Mouse (Mus musculus) midbrain, postnatal 0 days (tissue): ENCODE data around the gene Gm5622. TPM values are rescaled to one million over a fixed set of nuclear protein-coding genes. Genes with fewer than 3 reads are reported as not detected.
"Not testable (repeated sequence)": the region's sequence is repeated elsewhere in the genome, so short reads cannot be mapped to it uniquely, and the experiment has no call there.

Experiments used
- ATAC-seq: fragments of 200-750 bp; cut with Nextera tagmentation; 2 replicates; pipeline ENCODE4 v1.8.0; 2017; ENCODE audit warnings: moderate number of reproducible peaks, mild to moderate bottlenecking, moderate TSS enrichment, moderate library complexity; ENCODE audit not compliant: low FRiP score
- DNase-seq: peaks from one replicate; pipeline ENCODE4 v3.0.0-alpha.2; 2015; ENCODE audit warnings: low spot score
- H3K27ac ChIP-seq: fragments of 300-500 bp; sonication (generic); 2 replicates; pipeline ENCODE4 v1.5.1; 2014; ENCODE audit warnings: low read depth, mild to moderate bottlenecking, low read length, mixed read lengths
- H3K27me3 ChIP-seq: fragments of 300-500 bp; sonication (generic); 2 replicates; pipeline ENCODE4 v1.6.1; 2014; ENCODE audit warnings: low read length, control low read depth, mixed read lengths; ENCODE audit not compliant: insufficient read depth
- H3K36me3 ChIP-seq: fragments of 300-500 bp; sonication (generic); 2 replicates; pipeline ENCODE4 v1.6.1; 2014; ENCODE audit warnings: low read length, control low read depth, mixed read lengths; ENCODE audit not compliant: insufficient read depth
- H3K4me1 ChIP-seq: fragments of 300-500 bp; sonication (generic); 2 replicates; pipeline ENCODE4 v1.6.1; 2014; ENCODE audit warnings: mild to moderate bottlenecking, control low read depth, antibody characterized with exemption, low read length, mixed read lengths; ENCODE audit not compliant: insufficient read depth
- H3K4me2 ChIP-seq: fragments of 300-500 bp; sonication (generic); 2 replicates; pipeline ENCODE4 v1.6.1; 2014; ENCODE audit warnings: low read depth, mild to moderate bottlenecking, low read length, mixed read lengths; ENCODE audit not compliant: poor library complexity, severe bottlenecking
- H3K4me3 ChIP-seq: fragments of 300-500 bp; sonication (generic); 2 replicates; pipeline ENCODE4 v1.5.1; 2014; ENCODE audit warnings: low read depth, mild to moderate bottlenecking, low read length, moderate library complexity
- H3K9ac ChIP-seq: fragments of 300-500 bp; sonication (generic); replicated peaks from 2 replicates; pipeline ENCODE4 v1.6.1; 2014; ENCODE audit warnings: mild to moderate bottlenecking, low read length, moderate library complexity, mixed read lengths; ENCODE audit not compliant: poor library complexity, severe bottlenecking
- H3K9me3 ChIP-seq: fragments of 300-500 bp; sonication (generic); 2 replicates; pipeline ENCODE4 v1.6.1; 2016; ENCODE audit warnings: low read length, control low read depth
- CTCF ChIP-seq: IDR thresholded peaks from 2 replicates; pipeline ENCODE4 v1.5.1; 2016; ENCODE audit warnings: antibody characterized with exemption, mild to moderate bottlenecking
- WGBS: fragments of 180-500 bp; shearing (Covaris S2); extraction: QIAGEN DNeasy Blood & Tissue Kit; methylation state at CpG from one replicate; pipeline ENCODE4 v1.1.7; 2014; 5-methylcytosine and 5-hydroxymethylcytosine counted together
- polyA plus RNA-seq: library from polyadenylated mRNA; unstranded; fragments of >200 nt; fragmentation: Nextera tagmentation; extraction: Ambion mirVana; gene quantifications from 2 replicates; pipeline ENCODE4 v1.2.1, GENCODE M21; 2015
- total RNA-seq: library from RNA; depleted of rRNA; stranded (reverse); fragments of >200 nt; gene quantifications from 2 replicates; pipeline ENCODE4 v1.2.3, GENCODE M21; 2014; rRNA removed

Gene Gm5622
- total RNA-seq, result not detected in 2 replicates
- polyA plus RNA-seq, result not detected in 2 replicates

DNA sequence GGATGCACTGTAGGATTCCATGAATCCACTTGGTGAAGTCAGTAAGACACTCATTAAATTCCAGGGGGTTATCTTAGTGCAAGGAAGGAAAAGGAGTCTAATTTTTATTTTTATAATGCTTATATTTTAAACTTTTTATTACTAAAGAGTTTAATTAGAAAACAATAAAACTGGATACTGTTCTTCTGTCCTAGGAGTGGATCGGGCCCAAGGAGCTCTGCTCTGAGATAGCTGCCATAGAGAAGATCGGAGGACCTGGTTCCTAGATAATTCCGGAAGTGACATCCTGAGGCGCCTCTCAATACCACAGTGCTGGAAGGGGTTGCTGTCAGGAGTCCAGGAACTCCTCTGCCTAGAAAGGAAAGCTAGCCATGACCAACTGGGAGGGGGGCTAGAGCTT is at the start of gene Gm5622:
Gene Gm5622, plus strand, starts transcription at position 301 of the 400 bp plus-strand sequence.
- H3K4me3 ChIP-seq, result no peak within 1 kb of the TSS
- no peaks in the 10 kb centered on the region for H3K27me3 ChIP-seq
- H3K27ac ChIP-seq, result no peak within 1 kb of the TSS
- no peaks in the 10 kb centered on the region for H3K36me3 ChIP-seq
- no peaks in the 10 kb centered on the region for H3K9me3 ChIP-seq
- no peak within 1 kb of the TSS for H3K9ac ChIP-seq
- no peak within 1 kb of the TSS for H3K4me2 ChIP-seq
- H3K4me1 ChIP-seq, result no peaks in the 10 kb centered on the region
- ATAC-seq, result no peak
- TF ChIP-seq CTCF, result no peak
- 92% methylated on average over 4 of the region's 4 CpGs for WGBS
- no peak for DNase-seq

DNA sequence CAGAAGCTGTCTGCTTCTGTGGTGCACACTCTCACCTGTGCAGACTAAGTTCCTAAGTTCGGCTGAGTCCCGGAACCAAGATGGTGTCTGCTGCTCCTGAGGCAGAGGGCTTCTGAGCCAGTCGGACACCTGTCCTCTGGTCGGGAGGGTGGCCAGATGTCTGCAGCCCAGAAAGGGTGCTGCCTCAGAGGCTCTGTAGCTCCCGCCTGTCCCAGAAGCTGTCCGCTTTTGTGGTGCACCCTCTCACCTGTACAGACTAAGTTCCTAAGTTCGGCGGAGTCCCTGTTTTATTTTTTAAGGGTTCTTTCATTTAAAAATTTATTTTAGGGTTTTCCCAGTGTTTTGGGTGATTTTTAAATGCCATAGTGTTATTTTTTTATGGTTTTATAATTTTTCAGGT is 45.2 kb upstream of the Gm5622 start:
- no peak overlapping the region for H3K4me3 ChIP-seq
- no peaks in the 10 kb centered on the region for H3K27me3 ChIP-seq
- no peak overlapping the region for H3K4me2 ChIP-seq
- no peaks in the 10 kb centered on the region for H3K36me3 ChIP-seq
- H3K9ac ChIP-seq, result no peak overlapping the region
- no peak for DNase-seq
- ATAC-seq, result no peak
- no peak overlapping the region for H3K27ac ChIP-seq
- 95% methylated on average over 8 of the region's 8 CpGs for WGBS
- H3K9me3 ChIP-seq, result no peaks in the 10 kb centered on the region
- no peaks in the 10 kb centered on the region for H3K4me1 ChIP-seq
- TF ChIP-seq CTCF, result no peak

DNA sequence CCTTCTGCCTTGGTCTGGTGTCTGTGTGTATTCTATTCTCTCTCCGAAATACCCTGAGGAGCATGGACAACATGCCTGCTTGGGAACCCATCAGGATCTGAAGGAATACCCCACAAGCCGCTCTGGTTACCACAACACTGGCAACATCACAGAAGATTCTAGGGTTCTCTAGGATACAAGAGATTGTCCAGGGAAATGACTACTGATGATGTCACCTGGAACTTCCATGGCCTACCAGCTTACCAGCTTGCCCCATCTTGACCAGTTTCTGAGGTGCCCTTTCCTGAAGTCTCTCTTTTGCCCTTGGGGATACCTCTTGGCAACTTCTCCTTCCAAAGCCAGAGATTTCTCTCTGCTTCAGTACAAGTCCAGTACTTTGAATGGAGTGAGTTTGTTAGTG is 21.4 kb downstream of the Gm5622 start, which contains the start of gene Gm17175:
Gene Gm17175, minus strand, starts transcription at position 101 of the 400 bp plus-strand sequence.
- not testable (repeated sequence) for ATAC-seq, H3K9me3 ChIP-seq, H3K4me3 ChIP-seq, H3K4me2 ChIP-seq, H3K4me1 ChIP-seq, H3K9ac ChIP-seq, H3K27me3 ChIP-seq, DNase-seq, H3K27ac ChIP-seq, H3K36me3 ChIP-seq
- WGBS, result 89% methylated on average over 2 of the region's 2 CpGs

DNA sequence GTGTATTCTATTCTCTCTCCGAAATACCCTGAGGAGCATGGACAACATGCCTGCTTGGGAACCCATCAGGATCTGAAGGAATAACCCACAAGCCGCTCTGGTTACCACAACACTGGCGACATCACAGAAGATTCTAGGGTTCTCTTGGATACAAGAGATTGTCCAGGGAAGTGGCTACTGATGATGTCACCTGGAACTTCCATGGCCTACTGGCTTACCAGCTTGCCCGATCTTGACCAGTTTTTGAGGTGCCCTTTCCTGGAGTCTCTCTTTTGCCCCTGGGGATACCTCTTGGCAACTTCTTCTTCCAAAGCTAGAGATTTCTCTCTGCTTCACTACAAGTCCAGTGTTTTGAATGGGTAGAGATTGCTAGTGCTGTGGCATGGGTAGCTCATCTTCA is 39.4 kb downstream of the Gm5622 start, which contains the start of gene Gm17174:
Gene Gm17174, minus strand, starts transcription at position 101 of the 400 bp plus-strand sequence.
- WGBS, result 96% methylated on average over 4 of the region's 4 CpGs
- not testable (repeated sequence) for ATAC-seq, H3K36me3 ChIP-seq, H3K4me1 ChIP-seq, H3K4me2 ChIP-seq, H3K27me3 ChIP-seq, DNase-seq, H3K9ac ChIP-seq, H3K27ac ChIP-seq, H3K4me3 ChIP-seq, H3K9me3 ChIP-seq

DNA sequence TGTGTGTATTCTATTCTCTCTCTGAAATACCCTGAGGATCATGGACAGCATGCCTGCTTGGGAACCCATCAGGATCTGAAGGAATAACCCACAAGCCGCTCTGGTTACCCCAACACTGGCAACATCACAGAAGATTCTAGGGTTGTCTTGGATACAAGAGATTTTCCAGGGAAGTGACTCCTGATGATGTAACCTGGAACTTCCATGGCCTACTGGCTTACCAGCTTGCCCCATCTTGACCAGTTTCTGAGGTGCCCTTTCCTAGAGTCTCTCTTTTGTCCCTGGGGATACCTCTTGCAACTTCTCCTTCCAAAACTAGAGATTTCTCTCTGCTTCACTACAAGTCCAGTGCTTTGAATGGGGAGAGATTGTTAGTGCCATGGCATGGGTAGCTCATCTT is 58.6 kb downstream of the Gm5622 start, which contains the start of gene Gm17078:
Gene Gm17078, minus strand, starts transcription at position 101 of the 400 bp plus-strand sequence.
- 95% methylated on average over 1 of the region's 1 CpGs for WGBS
- Histone ChIP-seq H3K4me2 (no peak within 1 kb of the TSS), H3K9me3 (no peaks in the 10 kb centered on the region), H3K27ac (no peak within 1 kb of the TSS), H3K4me1 (no peaks in the 10 kb centered on the region), H3K27me3 (no peaks in the 10 kb centered on the region), H3K4me3 (no peak within 1 kb of the TSS), H3K9ac (no peak within 1 kb of the TSS), H3K36me3 (no peaks in the 10 kb centered on the region)
- no peak for ATAC-seq
- no peak for TF ChIP-seq CTCF
- no peak for DNase-seq

DNA sequence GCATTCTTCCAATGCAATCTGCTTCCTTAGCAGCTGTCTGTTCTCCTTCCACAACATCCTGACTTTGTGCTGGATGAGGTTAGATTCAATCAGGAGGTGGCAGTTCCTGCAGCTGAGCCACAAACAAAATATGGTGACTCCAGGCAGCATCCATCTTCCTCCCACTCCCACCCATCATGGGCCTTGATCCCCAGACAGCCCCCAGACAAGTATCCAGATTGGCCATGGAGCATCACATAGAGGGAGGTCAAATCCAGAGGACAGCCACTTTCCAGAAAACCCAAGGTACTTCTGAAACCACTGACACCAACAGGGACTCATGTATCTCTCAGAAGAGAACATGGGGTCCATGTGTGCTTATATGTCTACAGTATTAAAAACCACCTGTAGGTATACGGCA is 79.8 kb downstream of the Gm5622 start:
- not testable (repeated sequence) for H3K9ac ChIP-seq, H3K4me3 ChIP-seq, DNase-seq, ATAC-seq, H3K27ac ChIP-seq, H3K36me3 ChIP-seq, H3K4me2 ChIP-seq, H3K27me3 ChIP-seq, H3K4me1 ChIP-seq, H3K9me3 ChIP-seq
- WGBS, result 97% methylated on average over 1 of the region's 1 CpGs

DNA sequence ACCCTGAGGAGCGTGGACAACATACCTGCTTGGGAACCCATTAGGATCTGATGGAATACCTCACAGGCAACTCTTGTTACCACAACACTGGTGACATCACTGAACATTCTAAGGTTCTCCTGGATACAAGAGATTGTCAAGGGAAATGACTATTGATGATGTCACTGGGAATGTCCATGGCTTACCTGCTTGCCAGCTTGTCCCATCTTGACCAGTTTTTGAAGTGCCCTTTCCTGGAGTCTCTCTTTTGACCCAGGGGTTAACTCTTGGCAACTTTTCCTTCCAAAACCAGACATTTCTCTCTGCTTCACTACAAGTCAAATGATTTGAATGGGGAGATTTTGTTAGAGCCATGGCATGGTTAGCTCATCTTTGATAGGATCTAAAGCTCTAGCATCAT is 83.0 kb downstream of the Gm5622 start, which contains the start of gene Gm4181:
Gene Gm4181, minus strand, starts transcription at position 101 of the 400 bp plus-strand sequence.
- not testable (repeated sequence) for H3K27me3 ChIP-seq, H3K9ac ChIP-seq, ATAC-seq, DNase-seq, H3K4me2 ChIP-seq, H3K36me3 ChIP-seq, H3K4me1 ChIP-seq, H3K27ac ChIP-seq, H3K9me3 ChIP-seq, H3K4me3 ChIP-seq
- 92% methylated on average over 1 of the region's 1 CpGs for WGBS
